Mouse (Mus musculus): ENCODE data around the gene Rab3gap1. TPM values are rescaled to one million over a fixed set of nuclear protein-coding genes. Genes with fewer than 3 reads are reported as not detected.

Gene Rab3gap1
- polyA plus RNA-seq, 1 experiment from 2014 or later: 9.1 TPM

DNA sequence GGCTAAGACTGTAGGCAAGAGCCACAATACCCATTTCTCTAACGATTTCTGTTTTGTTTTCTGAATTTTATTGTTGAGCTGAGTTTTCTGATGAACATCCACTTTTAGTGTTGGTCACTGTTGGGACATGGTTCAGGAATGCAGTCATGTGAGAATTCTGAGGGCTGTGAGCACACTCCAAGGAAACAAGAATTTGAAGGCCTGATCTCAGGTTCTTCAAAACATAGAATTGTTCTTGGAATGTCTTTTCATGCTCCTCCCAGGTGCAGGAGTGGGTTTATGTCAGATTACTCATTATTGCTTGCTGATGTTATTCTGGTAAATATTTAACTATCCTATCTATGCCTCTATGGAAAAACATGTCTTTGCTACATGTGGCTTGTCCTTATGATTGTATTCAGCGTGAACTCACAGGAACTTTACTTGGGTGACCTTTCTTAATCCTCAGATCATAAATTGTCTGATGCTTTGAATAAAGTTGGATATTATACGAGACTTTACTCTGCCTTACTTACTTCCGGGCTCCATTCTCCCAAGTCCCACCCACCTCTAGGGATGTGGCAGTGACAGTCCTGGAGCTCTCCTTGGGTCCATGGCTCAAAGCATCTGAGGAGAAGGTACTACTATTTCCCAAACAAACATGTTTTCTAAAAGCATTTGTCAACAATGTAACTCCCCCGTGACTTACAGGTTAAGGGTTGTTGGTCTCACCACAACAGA is 114.9 kb downstream of the Rab3gap1 start:
- H3K27ac ChIP-seq: no peak overlapping the region
- no peak overlapping the region for H3K4me3 ChIP-seq (replicated peaks)
- ATAC-seq (ENCODE audit: low read depth) (no peak), DNase-seq (no peak)
- H3K27me3 ChIP-seq: no peaks in the 10 kb centered on the region
- H3K4me1 ChIP-seq (replicated peaks): no peaks in the 10 kb centered on the region
- H3K36me3 ChIP-seq: 0 out of 2 replicates have a peak, but pooled peaks cover 4% of the 10 kb centered on the region
- H3K4me2 ChIP-seq: no peak overlapping the region
- no peaks in the 10 kb centered on the region for H3K9me3 ChIP-seq (replicated peaks)
- no peak overlapping the region for H3K9ac ChIP-seq
- WGBS (ENCODE audit: insufficient replicate concordance): 82% methylated on average over 5 of the region's 5 CpGs

DNA sequence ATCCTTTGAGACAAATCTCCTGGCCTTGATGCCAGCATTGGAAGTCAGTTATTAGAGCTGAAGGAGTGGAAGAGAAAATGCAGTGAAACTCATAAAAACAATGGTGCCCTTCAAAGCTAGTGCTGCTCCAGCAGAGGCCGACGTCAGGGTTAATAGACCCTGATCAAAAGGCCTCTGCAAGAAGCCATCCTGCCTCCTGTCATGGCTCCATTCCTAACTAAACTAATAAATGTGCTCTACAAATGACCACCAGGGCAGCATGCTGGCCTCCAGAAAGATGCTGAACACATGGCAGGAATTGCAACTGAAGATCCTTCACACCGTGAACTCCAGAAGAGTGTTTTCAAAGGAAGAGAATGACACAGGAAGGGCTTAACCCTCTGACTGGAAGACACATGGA is 116.8 kb downstream of the Rab3gap1 start:
- WGBS (ENCODE audit: insufficient replicate concordance): 77% methylated on average over 3 of the region's 3 CpGs
- Histone ChIP-seq H3K4me1 (replicated peaks) (no peaks in the 10 kb centered on the region), H3K9me3 (replicated peaks) (no peaks in the 10 kb centered on the region), H3K27me3 (no peaks in the 10 kb centered on the region), H3K27ac (no peak overlapping the region), H3K4me2 (no peak overlapping the region), H3K4me3 (replicated peaks) (no peak overlapping the region), H3K9ac (no peak overlapping the region), H3K36me3 (0 out of 2 replicates have a peak, but pooled peaks cover 4% of the 10 kb centered on the region)
- ATAC-seq (ENCODE audit: low read depth) (no peak), DNase-seq (no peak)

- H3K9me3 ChIP-seq (replicated peaks): no peaks in the 10 kb centered on the region
- ATAC-seq (ENCODE audit: low read depth) (no peak), DNase-seq (no peak)
- 69% methylated on average over 3 of the region's 3 CpGs for WGBS (ENCODE audit: insufficient replicate concordance)
- no peak overlapping the region for H3K9ac ChIP-seq
- H3K36me3 ChIP-seq: 0 out of 2 replicates have a peak, but pooled peaks cover 4% of the 10 kb centered on the region
- H3K4me3 ChIP-seq (replicated peaks): no peak overlapping the region
- H3K4me1 ChIP-seq (replicated peaks): no peaks in the 10 kb centered on the region
- no peaks in the 10 kb centered on the region for H3K27me3 ChIP-seq
- no peak overlapping the region for H3K27ac ChIP-seq
- H3K4me2 ChIP-seq: no peak overlapping the region
Observed at GRCm38 (mm10) chr1:127988246-127988645, 119.7 kb downstream of the Rab3gap1 start.

DNA sequence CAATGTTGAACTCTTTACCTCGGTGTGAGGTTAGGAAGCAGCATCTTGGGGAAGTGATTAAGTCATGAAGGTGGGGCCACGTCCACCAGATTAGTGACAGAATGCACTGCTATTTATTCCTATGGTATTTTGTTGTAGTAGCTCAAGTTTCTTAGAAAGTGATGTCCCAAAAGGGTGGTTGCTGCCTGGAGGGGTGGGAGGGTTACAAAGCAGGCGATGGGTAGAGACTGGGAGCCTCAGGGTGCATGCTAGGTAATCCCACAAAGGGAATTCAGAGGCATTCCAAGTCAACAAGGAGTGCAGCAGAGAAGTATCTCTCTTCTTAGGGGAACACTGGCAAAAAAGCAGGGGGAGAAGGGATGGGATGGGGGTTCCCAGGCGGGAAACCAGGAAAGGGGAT is 120.8 kb downstream of the Rab3gap1 start:
- no peaks in the 10 kb centered on the region for H3K27me3 ChIP-seq
- H3K4me2 ChIP-seq: no peak overlapping the region
- DNase-seq (no peak), ATAC-seq (ENCODE audit: low read depth) (no peak)
- H3K9me3 ChIP-seq (replicated peaks): no peaks in the 10 kb centered on the region
- H3K27ac ChIP-seq: no peak overlapping the region
- H3K4me1 ChIP-seq (replicated peaks): no peaks in the 10 kb centered on the region
- H3K4me3 ChIP-seq (replicated peaks): no peak overlapping the region
- H3K36me3 ChIP-seq: 0 out of 2 replicates have a peak, but pooled peaks cover 4% of the 10 kb centered on the region
- 54% methylated on average over 4 of the region's 4 CpGs for WGBS (ENCODE audit: insufficient replicate concordance)
- no peak overlapping the region for H3K9ac ChIP-seq

DNA sequence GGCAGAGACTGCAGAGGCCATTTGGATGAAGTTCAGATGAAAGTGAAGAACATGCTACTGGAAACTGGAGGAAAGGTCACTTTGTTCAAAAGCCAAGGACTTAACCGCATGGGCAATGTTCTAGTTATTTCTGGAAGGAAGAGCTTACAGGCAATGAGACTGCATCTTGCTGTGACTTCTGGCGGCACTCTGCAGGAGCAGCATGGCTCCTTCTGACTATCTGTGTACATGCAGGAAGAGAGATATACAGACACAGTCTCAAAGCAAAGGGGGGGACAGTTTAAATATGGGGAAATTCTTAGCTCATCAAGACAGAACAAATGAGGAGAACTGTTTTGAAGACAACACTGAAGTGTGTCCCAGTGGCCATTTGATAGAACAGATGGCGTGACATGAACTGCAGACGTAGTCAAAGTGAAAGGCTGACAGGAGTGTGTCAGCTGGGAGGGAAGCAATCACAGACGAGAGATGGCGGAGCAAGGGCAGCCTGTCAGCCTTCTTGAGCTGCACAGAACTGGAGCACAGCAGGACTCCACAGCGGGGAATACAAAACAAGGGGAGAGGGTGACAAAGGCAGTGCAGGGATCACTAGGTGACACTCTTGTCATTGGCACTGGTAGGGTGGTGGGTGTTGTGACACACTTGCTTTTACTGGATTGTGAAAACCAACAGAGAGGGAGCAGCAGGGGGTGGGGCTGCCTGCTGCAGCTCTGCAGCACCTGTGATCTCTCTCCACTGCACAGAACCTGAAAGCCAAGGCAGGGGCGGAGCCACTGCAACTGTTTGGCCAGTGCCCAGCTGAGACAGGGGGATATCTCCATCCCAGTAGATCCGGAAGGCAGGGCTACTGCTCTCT is 121.5 kb downstream of the Rab3gap1 start:
- DNase-seq: peak; percentile 4
- Histone ChIP-seq H3K4me2 (no peak overlapping the region), H3K9me3 (replicated peaks) (no peaks in the 10 kb centered on the region), H3K4me3 (replicated peaks) (no peak overlapping the region), H3K36me3 (0 out of 2 replicates have a peak, but pooled peaks cover 3% of the 10 kb centered on the region), H3K9ac (no peak overlapping the region), H3K4me1 (replicated peaks) (no peaks in the 10 kb centered on the region), H3K27me3 (no peaks in the 10 kb centered on the region), H3K27ac (no peak overlapping the region)
- ATAC-seq (ENCODE audit: low read depth): peak; percentile 51
- 64% methylated on average over 9 of the region's 9 CpGs for WGBS (ENCODE audit: insufficient replicate concordance)

Other genes with a start within 250 kb of the Rab3gap1 start
- gene Tmem163, start 189.2 kb upstream of the Rab3gap1 start, polyA plus RNA-seq (2015; fragmentation: Nextera tagmentation; extraction: Ambion mirVana): 0.51 and 0.61 TPM in 2 replicates
- 9.2 and 10.9 TPM in 2 replicates for gene Acmsd, start 139.4 kb upstream of the Rab3gap1 start, polyA plus RNA-seq (2015; fragmentation: Nextera tagmentation; extraction: Ambion mirVana)
- 28.0 and 32.9 TPM in 2 replicates for gene Ccnt2, start 94.6 kb upstream of the Rab3gap1 start, polyA plus RNA-seq (2015; fragmentation: Nextera tagmentation; extraction: Ambion mirVana)
- 0.03 TPM in 1 of 2 replicates, not detected in the other for gene Map3k19, start 13.7 kb upstream of the Rab3gap1 start, polyA plus RNA-seq (2015; fragmentation: Nextera tagmentation; extraction: Ambion mirVana)
- 4.7 and 5.3 TPM in 2 replicates for gene Zranb3, start 234.3 kb downstream of the Rab3gap1 start, polyA plus RNA-seq (2015; fragmentation: Nextera tagmentation; extraction: Ambion mirVana)
- gene R3hdm1, start 234.5 kb downstream of the Rab3gap1 start, polyA plus RNA-seq (2015; fragmentation: Nextera tagmentation; extraction: Ambion mirVana): 33.7 and 39.5 TPM in 2 replicates